In the genomic region with DNA sequence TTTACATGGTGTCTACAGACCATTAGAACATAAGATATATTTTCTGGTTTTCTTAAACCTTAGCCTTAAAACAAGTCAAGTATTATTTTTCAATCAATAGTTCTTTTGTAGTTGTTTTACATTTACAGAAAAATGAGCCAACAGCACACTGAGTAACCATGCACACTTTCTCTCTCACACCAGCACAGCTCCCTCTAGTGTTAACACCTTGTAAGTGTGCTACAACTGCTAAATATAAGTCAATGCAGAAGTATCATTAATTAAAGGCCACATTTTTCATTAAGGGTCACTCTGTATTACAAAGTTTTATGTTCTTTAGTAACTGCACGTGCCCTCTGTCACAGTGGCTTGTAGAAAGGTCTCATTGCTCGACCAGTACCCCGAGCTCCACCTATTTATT, we compare ENCODE assay signal across 16 mouse cellular contexts. TPM values are rescaled to one million over a fixed set of nuclear protein-coding genes. Genes with fewer than 3 reads are reported as not detected.
DNase-seq lines count a peak whose midpoint lies in the region; ATAC-seq and TF ChIP-seq lines count a peak whose summit lies in the region.
"Had no signal": no experiment of that assay in that cellular context is flagged by ENCODE, and none has a peak within 500 bp of the region (broad histone marks: within the 10 kb centered on the region; RNA-seq: fewer than 3 reads in every experiment).

No protein-coding gene starts in this region.

- peak; percentile 18; the same call in 1 of the 2 replicates for TF ChIP-seq CTCF in heart, postnatal 0 days (IDR thresholded peaks at IDR 0.05; ENCODE audit: low read depth)
- peak; percentile 52 to 91 (median 91) for TF ChIP-seq CTCF in MEL (IDR thresholded peaks at IDR 0.05 in 2 of 3, conservative IDR thresholded peaks at IDR 0.05 in 1 of 3; ENCODE audit: control insufficient read depth in 1 of 3, insufficient read depth in 1 of 3, low read depth in 2 of 3, low read length in 3 of 3, poor library complexity in 1 of 3, severe bottlenecking in 1 of 3)

- H3K9ac ChIP-seq in heart, postnatal 0 days (replicated peaks; ENCODE audit: low read depth, low read length) = no peak overlapping the region
- H3K9ac ChIP-seq in MEL (ENCODE audit: control insufficient read depth, low read depth, low read length, poor library complexity, severe bottlenecking) = no peak overlapping the region

- no peak for DNase-seq in heart, postnatal 0 days (ENCODE audit: low spot score)
- no peak for DNase-seq in heart, embryonic 10.5 days (ENCODE audit: low spot score)
- peak; percentile 41 for DNase-seq in 416B (ENCODE audit: low read depth)
- peak; percentile 66 for DNase-seq in MEL (ENCODE audit: low read depth, low spot score)
- no peak for DNase-seq in MN1 (ENCODE audit: low spot score)
- DNase-seq in right cerebral cortex, adult 2 months (ENCODE audit: low spot score in 2 of 2) = no peak
- DNase-seq in kidney, postnatal 25 days = no peak
- DNase-seq: adrenal gland, adult 8-10 months; cerebellum, adult 18-20 months; gastrocnemius, postnatal 36 days; heart, postnatal 36 days; kidney, adult 2 months; lung, postnatal 4 days had no signal

- TF ChIP-seq POLR2A in MEL (IDR thresholded peaks at IDR 0.05; ENCODE audit: control insufficient read depth in 1 of 2, insufficient read depth in 1 of 2, low read depth in 1 of 2, low read length in 2 of 2, poor library complexity in 1 of 2) = no peak

- no peak overlapping the region for H3K27ac ChIP-seq in heart, postnatal 0 days (ENCODE audit: low read depth)
- H3K27ac ChIP-seq in heart, embryonic 10.5 days = no peak overlapping the region
- H3K27ac ChIP-seq in MEL (ENCODE audit: control insufficient read depth, low read depth, low read length) = no peak overlapping the region

- no peaks in the 10 kb centered on the region for H3K36me3 ChIP-seq in heart, postnatal 0 days (replicated peaks; ENCODE audit: control insufficient read depth, insufficient read depth, low read length)
- H3K36me3 ChIP-seq in heart, embryonic 10.5 days = no peaks in the 10 kb centered on the region
- no peaks in the 10 kb centered on the region for H3K36me3 ChIP-seq in MEL (ENCODE audit: control insufficient read depth in 1 of 2, insufficient read depth in 2 of 2, low read length in 2 of 2)

- no peak for TF ChIP-seq EP300 in heart, postnatal 0 days (IDR thresholded peaks at IDR 0.05; ENCODE audit: low read depth)
- no peak for TF ChIP-seq EP300 in MEL (IDR thresholded peaks at IDR 0.05; ENCODE audit: low read depth in 1 of 2, low read length in 2 of 2)

- H3K79me2 ChIP-seq in MEL (ENCODE audit: control insufficient read depth, insufficient read depth, low read length, poor library complexity) = no peaks in the 10 kb centered on the region

- H3K4me3 ChIP-seq in heart, postnatal 0 days (ENCODE audit: low read depth, low read length) = no peak overlapping the region
- no peak overlapping the region for H3K4me3 ChIP-seq in heart, embryonic 10.5 days
- H3K4me3 ChIP-seq in MEL (ENCODE audit: control insufficient read depth in 1 of 2, insufficient read depth in 1 of 2, low read depth in 2 of 2, low read length in 2 of 2) = no peak overlapping the region
- H3K4me3 ChIP-seq: erythroblast, embryonic 14.5 days had no signal

- H3K9me3 ChIP-seq in heart, postnatal 0 days (replicated peaks; ENCODE audit: control insufficient read depth, low read length) = no peaks in the 10 kb centered on the region
- H3K9me3 ChIP-seq in heart, embryonic 10.5 days = no peaks in the 10 kb centered on the region
- no peaks in the 10 kb centered on the region for H3K9me3 ChIP-seq in MEL (replicated peaks; ENCODE audit: insufficient read depth, low read length)

- TF ChIP-seq RAD21 in MEL (IDR thresholded peaks at IDR 0.05; ENCODE audit: low read depth, low read length) = peak; percentile 59

- no peaks in the 10 kb centered on the region for H3K4me1 ChIP-seq in heart, postnatal 0 days (ENCODE audit: control insufficient read depth, insufficient read depth)
- no peaks in the 10 kb centered on the region; the same call in 1 of the 2 replicates for H3K4me1 ChIP-seq in heart, embryonic 10.5 days
- H3K4me1 ChIP-seq in MEL (ENCODE audit: control insufficient read depth in 1 of 2, insufficient read depth in 2 of 2, low read length in 2 of 2) = no peaks in the 10 kb centered on the region

- ATAC-seq in heart, postnatal 0 days (ENCODE audit: insufficient read depth, low read depth) = no peak
- peak; percentile 57; the same call in 1 of the 2 replicates for ATAC-seq in erythroid progenitor cell, adult 5-6 weeks (replicated peaks; ENCODE audit: low FRiP score, poor library complexity, severe bottlenecking)

- H3K4me2 ChIP-seq in heart, postnatal 0 days (ENCODE audit: low read depth, low read length) = no peak overlapping the region

- 29% methylated on average over 3 of the region's 3 CpGs for WGBS in heart, postnatal 0 days
- WGBS in heart, embryonic 10.5 days = 54% methylated on average over 3 of the region's 3 CpGs

- no peaks in the 10 kb centered on the region for H3K27me3 ChIP-seq in heart, postnatal 0 days (ENCODE audit: control insufficient read depth, insufficient read depth, low read length)
- no peaks in the 10 kb centered on the region for H3K27me3 ChIP-seq in heart, embryonic 10.5 days (ENCODE audit: insufficient read depth, poor library complexity, severe bottlenecking)
- no peaks in the 10 kb centered on the region; a peak in 1 of 4 replicates for H3K27me3 ChIP-seq in MEL (ENCODE audit: control insufficient read depth in 1 of 2, insufficient read depth in 2 of 2, low read length in 2 of 2)

TF ChIP-seq in MEL, 35 proteins besides CTCF, POLR2A, EP300 and RAD21:
- TF ChIP-seq JUND (IDR thresholded peaks at IDR 0.05; ENCODE audit: low read depth, low read length) (no peak), GATA1 (IDR thresholded peaks at IDR 0.05; ENCODE audit: low read depth, low read length) (no peak), MEF2A (IDR thresholded peaks at IDR 0.05; ENCODE audit: extremely low read depth, insufficient replicate concordance, low read depth, low read length, poor library complexity, severe bottlenecking) (no peak), RCOR1 (IDR thresholded peaks at IDR 0.05; ENCODE audit: low read depth, low read length) (no peak), SMC3 (IDR thresholded peaks at IDR 0.05; ENCODE audit: low read depth, low read length) (peak; percentile 86), SIN3A (IDR thresholded peaks at IDR 0.05; ENCODE audit: low read length) (no peak), ZC3H11A (IDR thresholded peaks at IDR 0.05; ENCODE audit: low read depth, low read length) (peak; percentile 40; the same call in 1 of the 2 replicates), MYC (IDR thresholded peaks at IDR 0.05; ENCODE audit: low read depth, low read length) (0 out of 2 replicates have a peak, but pooled peaks have one; percentile 34)

RNA-seq across cellular contexts. Expression of gene Serpinb11, which starts 8.0 kb away (rescaled TPM):
- not detected in 2 replicates for total RNA-seq in heart, postnatal 0 days (2014; rRNA removed; ENCODE audit: low replicate concordance)
- not detected in 2 replicates for polyA plus RNA-seq in heart, postnatal 0 days (2015; fragmentation: Nextera tagmentation; extraction: Ambion mirVana)
- polyA plus RNA-seq in heart, embryonic 10.5 days (2016; fragmentation: Nextera tagmentation; extraction: Ambion mirVana) = not detected in 2 replicates
- not detected in 2 replicates for total RNA-seq in MEL (2012; rRNA removed)
- polyA plus RNA-seq in MEL (2012; ENCODE audit: insufficient read depth in 1 of 2, insufficient read length in 2 of 2, low read depth in 1 of 2, low replicate concordance in 2 of 2, missing spikeins in 1 of 2) = not detected
- not detected in 2 replicates for total RNA-seq in erythroid progenitor cell, adult 5-6 weeks (2015; ENCODE audit: low replicate concordance)
- not detected in 2 replicates for total RNA-seq in erythroid progenitor cell, adult 5-6 weeks (2017; ENCODE audit: low replicate concordance)
- total RNA-seq: adrenal gland, adult 8-10 months; gastrocnemius, postnatal 36 days; heart, postnatal 36 days; layer of hippocampus, postnatal 10 days had no signal
- polyA plus RNA-seq: erythroblast, embryonic 14.5 days; kidney, adult 2 months had no signal

RNA-seq across cellular contexts. Expression of gene Serpinb7, which starts 46.4 kb away (rescaled TPM):
- not detected in 2 replicates for total RNA-seq in heart, postnatal 0 days (2014; rRNA removed; ENCODE audit: low replicate concordance)
- polyA plus RNA-seq in heart, postnatal 0 days (2015; fragmentation: Nextera tagmentation; extraction: Ambion mirVana) = not detected in 2 replicates
- polyA plus RNA-seq in heart, embryonic 10.5 days (2016; fragmentation: Nextera tagmentation; extraction: Ambion mirVana) = not detected in 2 replicates
- total RNA-seq in MEL (2012; rRNA removed) = not detected in 2 replicates
- polyA plus RNA-seq in MEL (2012; ENCODE audit: insufficient read depth in 1 of 2, insufficient read length in 2 of 2, low read depth in 1 of 2, low replicate concordance in 2 of 2, missing spikeins in 1 of 2) = not detected
- not detected in 2 replicates for total RNA-seq in erythroid progenitor cell, adult 5-6 weeks (2015; ENCODE audit: low replicate concordance)
- not detected in 2 replicates for total RNA-seq in erythroid progenitor cell, adult 5-6 weeks (2017; ENCODE audit: low replicate concordance)
- total RNA-seq: adrenal gland, adult 8-10 months; gastrocnemius, postnatal 36 days; heart, postnatal 36 days; layer of hippocampus, postnatal 10 days had no signal
- polyA plus RNA-seq: erythroblast, embryonic 14.5 days; kidney, adult 2 months had no signal

Comparison
In these comparisons a context has a peak if more than half of its experiments do, and no peak if none do; other contexts are left out.
1. DNase-seq: peak in 416B (single experiment) and MEL (single experiment); none in heart, postnatal 0 days (single experiment), heart, embryonic 10.5 days (single experiment), MN1 (single experiment), right cerebral cortex, adult 2 months (0 of 2) and kidney, postnatal 25 days (0 of 2).